Mouse (Mus musculus) ES-Bruce4 (cell line): Measurements from ENCODE around the gene Klhl29.

ENCODE experiments used
- CTCF ChIP-seq: IDR thresholded peaks from one replicate; pipeline ENCODE4 v1.8.1; 2011; ENCODE audit warnings: low read depth, low read length
- EP300 ChIP-seq: IDR thresholded peaks from 2 replicates; pipeline ENCODE4 v1.6.1; 2011; ENCODE audit warnings: low read depth, low read length; ENCODE audit not compliant: insufficient read depth
- POLR2A ChIP-seq: IDR thresholded peaks from one replicate; pipeline ENCODE4 v1.8.1; 2011; ENCODE audit warnings: low read length; ENCODE audit not compliant: insufficient read depth

- no peak for TF ChIP-seq POLR2A
- TF ChIP-seq CTCF: no peak
- TF ChIP-seq EP300: no peak
Measured at GRCm38 (mm10) chr12:5305466-5305865, 70.0 kb downstream of the Klhl29 start.
